9 mouse cellular contexts compared by ENCODE assay signal in the genomic region with DNA sequence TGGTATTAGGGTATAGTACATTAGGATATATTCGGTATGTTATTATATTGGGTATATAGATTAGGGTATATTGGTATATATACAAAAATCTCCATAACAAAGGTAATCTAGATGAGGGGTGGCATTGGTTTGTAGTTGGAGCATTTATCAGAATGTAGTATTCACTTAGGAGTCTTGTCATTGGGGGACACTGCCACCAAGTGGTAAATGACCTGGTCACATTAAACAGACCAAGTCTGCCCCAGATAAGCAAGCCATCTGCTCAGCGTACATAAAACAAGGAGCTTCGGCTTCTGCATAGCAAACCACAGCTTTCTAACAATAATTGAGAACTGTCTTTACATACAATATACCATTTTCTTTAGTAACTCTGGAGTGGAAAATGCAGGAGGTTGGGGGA.
DNase-seq lines count a peak whose midpoint lies in the region; ATAC-seq lines count a peak whose summit lies in the region.
"Had no signal": no experiment of that assay in that cellular context is flagged by ENCODE, and none has a peak within 500 bp of the region (broad histone marks: within the 10 kb centered on the region; RNA-seq: fewer than 3 reads in every experiment).

No protein-coding gene starts in this region.

- DNase-seq in hindbrain, embryonic 10.5 days (ENCODE audit: low spot score): peak; percentile 12
- peak; percentile 11 for DNase-seq in urinary bladder, postnatal 25 days (ENCODE audit: low spot score)
- DNase-seq in urinary bladder, postnatal 36 days (ENCODE audit: low spot score in 2 of 2): no peak
- peak; percentile 14 for DNase-seq in embryo, embryonic 9.5 days (ENCODE audit: extremely low spot score)
- peak; percentile 59 for DNase-seq in retina, postnatal 1 day
- DNase-seq in spleen, postnatal 10 days (ENCODE audit: low spot score in 2 of 2): no peak

- WGBS in hindbrain, embryonic 10.5 days: 85% methylated on average over 3 of the region's 3 CpGs
- WGBS in hindbrain, embryonic 12.5 days: 79% methylated on average over 3 of the region's 3 CpGs

- H3K4me1 ChIP-seq in hindbrain, embryonic 10.5 days (replicated peaks): no peaks in the 10 kb centered on the region; the same call in 1 of the 2 replicates
- H3K4me1 ChIP-seq in hindbrain, embryonic 12.5 days: no peaks in the 10 kb centered on the region
- H3K4me1 ChIP-seq: limb, embryonic 12.5 days had no signal

- no peak overlapping the region for H3K4me3 ChIP-seq in hindbrain, embryonic 10.5 days
- no peak overlapping the region for H3K4me3 ChIP-seq in hindbrain, embryonic 12.5 days
- H3K4me3 ChIP-seq: limb, embryonic 12.5 days had no signal

- H3K9ac ChIP-seq in hindbrain, embryonic 12.5 days: no peak overlapping the region
- H3K9ac ChIP-seq: limb, embryonic 12.5 days had no signal

- H3K27me3 ChIP-seq in hindbrain, embryonic 10.5 days (ENCODE audit: insufficient read depth, poor library complexity, severe bottlenecking): no peaks in the 10 kb centered on the region
- no peaks in the 10 kb centered on the region for H3K27me3 ChIP-seq in hindbrain, embryonic 12.5 days
- H3K27me3 ChIP-seq: limb, embryonic 12.5 days had no signal

- H3K4me2 ChIP-seq in hindbrain, embryonic 12.5 days (replicated peaks): no peak overlapping the region
- H3K4me2 ChIP-seq: limb, embryonic 12.5 days had no signal

- no peaks in the 10 kb centered on the region for H3K9me3 ChIP-seq in hindbrain, embryonic 10.5 days
- no peaks in the 10 kb centered on the region for H3K9me3 ChIP-seq in hindbrain, embryonic 12.5 days (replicated peaks)
- H3K9me3 ChIP-seq: limb, embryonic 12.5 days had no signal

- no peaks in the 10 kb centered on the region for H3K36me3 ChIP-seq in hindbrain, embryonic 10.5 days
- no peaks in the 10 kb centered on the region for H3K36me3 ChIP-seq in hindbrain, embryonic 12.5 days
- H3K36me3 ChIP-seq: limb, embryonic 12.5 days had no signal

- no peak overlapping the region for H3K27ac ChIP-seq in hindbrain, embryonic 10.5 days
- no peak overlapping the region for H3K27ac ChIP-seq in hindbrain, embryonic 12.5 days
- H3K27ac ChIP-seq: limb, embryonic 12.5 days had no signal

- ATAC-seq in hindbrain, embryonic 12.5 days (ENCODE audit: low FRiP score): no peak
- ATAC-seq in erythroblast, adult 5-6 weeks (replicated peaks; ENCODE audit: low FRiP score, poor library complexity, severe bottlenecking): no peak

Comparison
In these comparisons a context has a peak if more than half of its experiments do, and no peak if none do; other contexts are left out.
1. DNase-seq: peak in hindbrain, embryonic 10.5 days (single experiment), urinary bladder, postnatal 25 days (single experiment), embryo, embryonic 9.5 days (single experiment) and retina, postnatal 1 day (single experiment); none in urinary bladder, postnatal 36 days (0 of 2) and spleen, postnatal 10 days (0 of 2).